Mouse (Mus musculus) lung, postnatal 0 days (tissue): ENCODE results near the gene Fgf2.

ENCODE experiments used
- CTCF ChIP-seq: IDR thresholded peaks from 2 replicates; pipeline ENCODE4 v1.5.1; 2016; ENCODE audit warnings: antibody characterized with exemption, mild to moderate bottlenecking
- EP300 ChIP-seq: IDR thresholded peaks from 2 replicates; pipeline ENCODE4 v1.6.1; 2016; ENCODE audit warnings: antibody characterized with exemption, mild to moderate bottlenecking, control low read depth

- TF ChIP-seq EP300 (no peak), CTCF (no peak)
Observed at GRCm38 (mm10) chr3:37381457-37381856, 33.3 kb downstream of the Fgf2 start.
